Mouse (Mus musculus): ENCODE results near the gene Lrrc23.

- TF ChIP-seq POLR2A (IDR thresholded peaks at IDR 0.05; ENCODE audit: insufficient read length, low read depth) (no peak), POLR2AphosphoS2 (IDR thresholded peaks at IDR 0.05; ENCODE audit: insufficient read length, low read depth) (no peak), MYOG (IDR thresholded peaks at IDR 0.05; ENCODE audit: control insufficient read depth in 1 of 3, insufficient read depth in 1 of 3, insufficient read length in 2 of 3, low read depth in 2 of 3) (no peak), TCF12 (IDR thresholded peaks at IDR 0.05; ENCODE audit: insufficient read depth, poor library complexity, severe bottlenecking) (no peak), USF1 (IDR thresholded peaks at IDR 0.05; ENCODE audit: low read depth) (no peak)
Observed at GRCm38 (mm10) chr6:124779222-124779983, at the start of gene Lrrc23.

Measured in myocyte (in vitro differentiated cells).